Mouse (Mus musculus) embryonic facial prominence, embryonic 11.5 days (tissue): ENCODE results near the gene Tbx2. TPM values are rescaled to one million over a fixed set of nuclear protein-coding genes. Genes with fewer than 3 reads are reported as not detected.

Experiments
- ATAC-seq: fragments of 200-750 bp; cut with Nextera tagmentation; replicated peaks from 2 replicates; pipeline ENCODE4 v1.8.0; 2017; ENCODE audit warnings: low read depth; ENCODE audit not compliant: insufficient number of reproducible peaks, low FRiP score, low TSS enrichment
- DNase-seq: peaks from one replicate; pipeline ENCODE4 v3.0.0-alpha.2; 2015; ENCODE audit warnings: low spot score
- H3K27ac ChIP-seq: fragments of 300-500 bp; sonication (generic); replicated peaks from 2 replicates; pipeline ENCODE4 v1.5.1; 2014; ENCODE audit warnings: mild to moderate bottlenecking, low read depth, low read length, control low read depth
- H3K27me3 ChIP-seq: fragments of 300-500 bp; sonication (generic); 2 replicates; pipeline ENCODE4 v1.6.1; 2014; ENCODE audit warnings: mild to moderate bottlenecking, low read length, moderate library complexity, mixed read lengths; ENCODE audit not compliant: control insufficient read depth, insufficient read depth
- H3K36me3 ChIP-seq: fragments of 300-500 bp; sonication (generic); replicated peaks from 2 replicates; pipeline ENCODE4 v1.6.1; 2014; ENCODE audit warnings: low read depth, mild to moderate bottlenecking, low read length, moderate library complexity, mixed read lengths; ENCODE audit not compliant: control insufficient read depth, insufficient read depth
- H3K4me1 ChIP-seq: fragments of 300-500 bp; sonication (generic); 2 replicates; pipeline ENCODE4 v1.6.1; 2014; ENCODE audit warnings: low read length, mixed read lengths; ENCODE audit not compliant: control insufficient read depth, insufficient read depth
- H3K4me2 ChIP-seq: fragments of 300-500 bp; sonication (generic); 2 replicates; pipeline ENCODE4 v1.6.1; 2014; ENCODE audit warnings: low read depth, mild to moderate bottlenecking, control low read depth, low read length, moderate library complexity
- H3K4me3 ChIP-seq: fragments of 300-500 bp; sonication (generic); 2 replicates; pipeline ENCODE4 v1.5.1; 2014; ENCODE audit warnings: low read depth, low read length, control low read depth
- H3K9ac ChIP-seq: fragments of 300-500 bp; sonication (generic); replicated peaks from 2 replicates; pipeline ENCODE4 v1.6.1; 2014; ENCODE audit warnings: mild to moderate bottlenecking, control low read depth, low read length
- H3K9me3 ChIP-seq: fragments of 300-500 bp; sonication (generic); replicated peaks from 2 replicates; pipeline ENCODE4 v1.6.1; 2016; ENCODE audit warnings: mild to moderate bottlenecking, low read length, inconsistent platforms, mixed read lengths; ENCODE audit not compliant: control insufficient read depth
- WGBS: fragments of 180-500 bp; shearing (Covaris S2); extraction: QIAGEN DNeasy Blood & Tissue Kit; methylation state at CpG from one replicate; pipeline ENCODE4 v1.1.7; 2014; 5-methylcytosine and 5-hydroxymethylcytosine counted together
- polyA plus RNA-seq: library from polyadenylated mRNA; unstranded; fragments of >200 nt; fragmentation: Nextera tagmentation; extraction: Ambion mirVana; gene quantifications from 2 replicates; pipeline ENCODE4 v1.2.1, GENCODE M21; 2014

Gene Tbx2
- polyA plus RNA-seq, 1 experiment from 2014 or later: 25.9 TPM

DNA sequence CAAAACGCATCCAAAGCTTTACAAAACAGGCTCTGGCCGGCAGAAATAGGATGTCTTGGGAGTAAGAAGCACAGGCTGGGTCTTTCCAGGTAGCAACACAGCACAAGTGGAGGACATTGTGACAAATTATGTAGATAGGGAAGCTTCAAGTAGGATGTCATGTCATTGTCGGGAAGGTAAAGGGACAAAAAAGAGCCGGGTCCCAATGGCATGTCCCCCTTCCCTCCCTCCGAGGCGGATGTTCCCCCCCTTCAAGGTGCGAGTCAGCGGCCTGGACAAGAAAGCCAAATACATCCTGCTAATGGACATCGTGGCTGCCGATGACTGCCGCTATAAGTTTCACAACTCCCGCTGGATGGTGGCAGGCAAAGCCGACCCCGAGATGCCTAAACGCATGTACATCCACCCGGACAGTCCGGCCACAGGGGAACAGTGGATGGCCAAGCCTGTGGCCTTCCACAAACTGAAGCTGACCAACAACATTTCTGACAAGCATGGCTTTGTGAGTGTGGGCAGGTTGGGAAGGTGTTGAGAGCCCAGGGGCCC lies 2.1 kb downstream of the Tbx2 start:
- H3K36me3 ChIP-seq: no peaks in the 10 kb centered on the region; the same call in 1 of the 2 replicates
- DNase-seq (no peak), ATAC-seq (no peak)
- H3K9ac ChIP-seq: peak overlapping the region; percentile 96
- 2% methylated on average over 17 of the region's 17 CpGs for WGBS
- peak overlapping the region; percentile 90 for H3K4me2 ChIP-seq
- peaks cover 8% of the 10 kb centered on the region for H3K4me1 ChIP-seq
- H3K27ac ChIP-seq: peak overlapping the region; percentile 96
- H3K9me3 ChIP-seq: no peaks in the 10 kb centered on the region
- H3K4me3 ChIP-seq: peak overlapping the region; percentile 79
- peaks cover 35% of the 10 kb centered on the region for H3K27me3 ChIP-seq

DNA sequence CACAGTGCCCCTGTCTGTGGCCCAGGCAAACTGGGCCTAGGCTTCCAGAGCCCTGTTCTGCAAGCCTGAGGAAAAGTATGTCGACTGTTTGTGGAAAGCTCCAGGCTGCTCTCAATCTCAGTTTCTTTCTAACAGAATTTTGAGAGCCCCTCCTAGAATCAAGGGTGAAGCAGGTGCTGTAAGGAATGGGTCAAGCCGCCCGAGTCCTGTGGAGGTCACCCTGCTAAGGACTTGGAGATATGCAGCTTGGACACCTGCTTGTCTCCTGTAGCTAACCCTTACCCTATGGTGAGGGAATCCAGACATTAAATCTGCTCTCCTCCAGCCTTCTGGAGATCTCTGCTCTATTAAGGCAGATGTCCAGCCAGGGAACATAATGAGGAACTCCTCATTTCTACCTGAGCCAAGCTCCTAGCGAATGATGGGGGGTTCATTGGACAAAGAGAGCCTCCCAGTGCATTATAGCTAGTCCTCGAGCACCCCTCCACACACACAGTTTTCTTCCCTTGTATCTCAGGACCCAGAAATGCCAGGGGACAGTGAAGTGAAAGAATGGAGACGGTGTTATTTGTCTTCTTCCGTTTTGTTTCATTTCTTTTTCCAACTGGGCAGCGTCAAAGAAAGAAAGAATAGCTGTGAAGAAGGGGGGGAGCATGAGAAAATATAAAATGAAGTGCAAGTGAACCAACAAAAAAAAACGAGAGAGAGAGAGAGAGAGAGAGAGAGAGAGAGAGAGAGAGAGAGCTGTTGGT lies 2.8 kb downstream of the Tbx2 start:
- peaks cover 30% of the 10 kb centered on the region for H3K27me3 ChIP-seq
- no peak for ATAC-seq
- H3K36me3 ChIP-seq: no peaks in the 10 kb centered on the region; the same call in 1 of the 2 replicates
- no peaks in the 10 kb centered on the region for H3K9me3 ChIP-seq
- H3K4me1 ChIP-seq: peaks cover 3% of the 10 kb centered on the region; the same call in 1 of the 2 replicates
- peak overlapping the region; percentile 96 for H3K27ac ChIP-seq
- 2% methylated on average over 9 of the region's 9 CpGs for WGBS
- peak overlapping the region; percentile 96 for H3K9ac ChIP-seq
- no peak for DNase-seq
- peak overlapping the region; percentile 90 for H3K4me2 ChIP-seq
- peak overlapping the region; percentile 79 for H3K4me3 ChIP-seq

DNA sequence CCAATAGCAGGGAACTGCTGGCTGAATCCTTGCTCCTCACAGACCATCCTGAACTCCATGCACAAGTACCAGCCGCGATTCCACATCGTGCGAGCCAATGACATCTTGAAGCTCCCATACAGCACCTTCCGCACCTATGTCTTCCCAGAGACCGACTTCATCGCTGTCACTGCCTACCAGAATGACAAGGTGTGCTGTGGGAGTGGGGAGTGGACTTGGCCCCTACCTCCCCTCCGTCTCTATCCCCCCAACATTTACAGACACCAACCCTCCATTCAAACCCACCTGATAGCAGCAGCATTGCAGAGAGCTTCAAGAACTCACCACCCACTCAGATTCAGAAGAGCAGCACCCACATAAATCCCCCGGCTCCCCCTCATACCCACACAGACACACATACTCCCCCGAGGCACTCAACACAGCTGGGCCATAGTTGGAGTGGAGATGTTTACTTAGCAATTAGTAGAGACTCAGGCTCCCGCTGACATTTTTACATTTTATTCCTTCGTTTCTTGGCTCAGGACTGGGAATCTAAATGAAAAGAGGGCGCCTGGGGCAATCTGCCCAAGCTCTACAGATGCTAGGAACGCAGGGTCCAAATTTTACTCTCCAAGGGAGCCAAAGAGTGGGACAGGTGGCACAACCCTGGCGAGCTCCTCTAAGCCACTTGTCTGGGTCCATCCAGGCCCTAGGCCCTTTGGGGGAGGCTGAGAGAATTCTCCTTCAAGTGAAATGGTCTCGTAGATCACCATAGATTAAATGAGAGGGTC lies 3.6 kb downstream of the Tbx2 start:
- peak overlapping the region; percentile 90 for H3K4me2 ChIP-seq
- no peaks in the 10 kb centered on the region for H3K9me3 ChIP-seq
- peak overlapping the region; percentile 96 for H3K27ac ChIP-seq
- peaks cover 5% of the 10 kb centered on the region for H3K4me1 ChIP-seq
- peaks cover 33% of the 10 kb centered on the region for H3K27me3 ChIP-seq
- DNase-seq (peak; percentile 47), ATAC-seq (no peak)
- H3K9ac ChIP-seq: peak overlapping the region; percentile 96
- H3K36me3 ChIP-seq: no peaks in the 10 kb centered on the region; the same call in 1 of the 2 replicates
- 7% methylated on average over 16 of the region's 16 CpGs for WGBS
- H3K4me3 ChIP-seq: peak overlapping the region; percentile 79

DNA sequence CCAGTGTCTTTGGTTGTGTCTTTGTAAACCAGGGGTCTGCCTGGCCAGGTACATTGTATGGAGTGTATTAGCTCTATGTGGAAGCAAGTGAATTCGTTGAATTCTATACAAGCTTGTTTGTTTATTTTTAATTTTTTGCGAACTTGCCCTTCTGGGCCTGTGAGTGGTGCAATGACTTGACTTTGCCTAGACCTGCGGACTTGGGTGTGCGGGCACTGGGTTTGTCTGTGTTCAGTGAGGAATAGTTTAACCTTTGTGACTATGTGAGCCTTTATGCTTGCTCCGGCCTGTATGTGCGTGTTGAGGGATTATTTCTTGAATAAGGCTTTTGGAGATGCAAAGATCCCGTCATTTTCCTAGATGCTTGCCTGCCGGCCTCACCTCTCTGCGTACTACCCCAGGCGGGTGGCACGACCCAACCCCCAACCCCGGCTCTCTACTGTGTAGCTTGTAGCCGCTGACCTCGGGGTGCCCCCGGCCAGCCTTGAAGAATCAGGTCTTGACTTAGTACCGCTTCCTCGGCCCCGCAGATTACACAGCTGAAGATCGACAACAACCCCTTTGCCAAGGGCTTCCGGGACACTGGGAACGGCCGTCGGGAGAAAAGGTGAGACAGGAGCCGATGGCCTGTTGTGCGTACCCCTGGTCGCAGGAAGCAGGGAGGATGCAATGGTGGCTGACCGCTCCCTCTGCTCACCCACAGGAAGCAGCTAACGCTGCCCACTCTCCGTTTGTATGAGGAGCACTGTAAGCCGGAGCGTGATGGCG lies 4.4 kb downstream of the Tbx2 start:
- peaks cover 31% of the 10 kb centered on the region for H3K27me3 ChIP-seq
- peak overlapping the region; percentile 79 for H3K4me3 ChIP-seq
- peak overlapping the region; percentile 90 for H3K4me2 ChIP-seq
- 2% methylated on average over 32 of the region's 32 CpGs for WGBS
- H3K4me1 ChIP-seq: peaks cover 5% of the 10 kb centered on the region
- ATAC-seq (no peak), DNase-seq (peak; percentile 63)
- H3K36me3 ChIP-seq: no peaks in the 10 kb centered on the region; the same call in 1 of the 2 replicates
- H3K9ac ChIP-seq: peak overlapping the region; percentile 96
- H3K27ac ChIP-seq: peak overlapping the region; percentile 96
- H3K9me3 ChIP-seq: no peaks in the 10 kb centered on the region

DNA sequence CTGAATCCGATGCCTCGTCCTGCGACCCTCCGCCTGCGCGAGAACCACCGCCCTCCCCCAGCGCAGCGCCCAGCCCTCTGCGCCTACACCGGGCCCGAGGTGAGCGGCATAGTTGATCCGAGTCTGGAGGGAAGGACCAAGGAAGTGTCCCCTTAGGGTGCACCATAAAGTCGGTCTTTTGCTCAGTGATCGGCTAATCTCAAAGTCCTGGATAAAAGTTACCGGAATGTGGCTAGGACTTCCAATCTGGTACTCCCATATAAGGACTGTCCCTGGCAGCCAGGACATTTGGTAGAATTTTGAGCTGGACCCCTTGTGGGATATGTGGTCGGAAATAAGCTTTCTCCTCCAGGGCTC lies 4.9 kb downstream of the Tbx2 start:
- no peaks in the 10 kb centered on the region; the same call in 1 of the 2 replicates for H3K36me3 ChIP-seq
- ATAC-seq: no peak
- DNase-seq: peak; percentile 43
- peak overlapping the region; percentile 96 for H3K27ac ChIP-seq
- H3K9ac ChIP-seq: peak overlapping the region; percentile 96
- H3K27me3 ChIP-seq: peaks cover 26% of the 10 kb centered on the region
- H3K4me1 ChIP-seq: peaks cover 5% of the 10 kb centered on the region
- under 1% methylated on average over 18 of the region's 18 CpGs for WGBS
- H3K9me3 ChIP-seq: no peaks in the 10 kb centered on the region
- H3K4me3 ChIP-seq: peak overlapping the region; percentile 79
- H3K4me2 ChIP-seq: peak overlapping the region; percentile 90

DNA sequence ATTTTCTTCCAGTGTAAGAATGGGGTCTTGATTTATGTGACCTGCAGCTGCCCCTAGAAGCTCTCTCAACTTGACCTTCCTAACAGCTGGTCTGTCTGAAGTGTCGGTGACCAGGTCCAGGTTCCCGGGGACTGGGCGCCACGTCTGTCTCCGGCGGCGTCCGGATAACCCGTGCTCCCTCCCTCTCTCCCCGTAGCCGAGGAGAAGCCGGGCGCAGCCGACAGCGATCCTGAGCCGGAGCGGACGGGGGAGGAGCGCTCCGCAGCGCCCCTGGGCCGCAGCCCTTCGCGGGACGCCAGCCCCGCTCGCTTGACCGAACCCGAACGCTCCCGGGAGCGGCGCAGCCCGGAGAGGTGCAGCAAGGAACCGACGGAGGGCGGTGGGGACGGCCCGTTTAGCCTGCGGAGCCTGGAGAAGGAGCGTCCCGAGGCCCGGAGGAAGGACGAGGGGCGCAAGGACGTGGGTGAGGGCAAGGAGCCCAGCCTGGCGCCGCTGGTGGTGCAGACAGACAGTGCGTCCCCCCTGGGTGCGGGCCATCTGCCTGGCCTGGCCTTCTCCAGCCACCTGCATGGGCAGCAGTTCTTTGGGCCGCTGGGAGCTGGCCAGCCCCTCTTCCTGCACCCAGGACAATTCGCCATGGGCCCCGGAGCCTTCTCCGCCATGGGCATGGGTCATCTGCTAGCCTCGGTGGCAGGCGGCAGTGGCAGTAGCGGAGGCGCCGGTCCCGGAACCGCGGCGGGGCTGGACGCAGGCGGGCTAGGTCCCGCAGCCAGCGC lies 5.5 kb downstream of the Tbx2 start:
- H3K9ac ChIP-seq: peak overlapping the region; percentile 96
- peak; percentile 45 for DNase-seq
- no peak for ATAC-seq
- H3K4me2 ChIP-seq: peak overlapping the region; percentile 90
- no peaks in the 10 kb centered on the region; the same call in 1 of the 2 replicates for H3K36me3 ChIP-seq
- no peaks in the 10 kb centered on the region for H3K9me3 ChIP-seq
- WGBS: under 1% methylated on average over 66 of the region's 67 CpGs
- peaks cover 24% of the 10 kb centered on the region for H3K27me3 ChIP-seq
- H3K27ac ChIP-seq: peak overlapping the region; percentile 96
- peak overlapping the region; percentile 79 for H3K4me3 ChIP-seq
- H3K4me1 ChIP-seq: peaks cover 5% of the 10 kb centered on the region
